Mouse (Mus musculus): ENCODE measurements at regions not wholly inside any gene's neighbourhood (a gene's known extent, or its start where the extent isn't known, plus 50 kb on each side); places are given as distances from the start of the nearest gene placed in this dataset.

GRCm38 (mm10) chr5:111659229-111659628 is 74.5 kb upstream of the Gm26897 start:
- DNase-seq = no peak

GRCm38 (mm10) chr5:111660447-111660846 is 73.3 kb upstream of the Gm26897 start:
- no peak for DNase-seq

- no peak for DNase-seq
Measured at GRCm38 (mm10) chr5:111660968-111661367, 72.8 kb upstream of the Gm26897 start.

GRCm38 (mm10) chr5:111661971-111662370 is 71.8 kb upstream of the Gm26897 start:
- DNase-seq = no peak

GRCm38 (mm10) chr5:111663831-111664230 is 69.9 kb upstream of the Gm26897 start:
- no peak for DNase-seq

- DNase-seq = no peak
Measured at GRCm38 (mm10) chr5:111665406-111665805, 68.3 kb upstream of the Gm26897 start.

GRCm38 (mm10) chr5:111666007-111666406 is 67.7 kb upstream of the Gm26897 start:
- no peak for DNase-seq

GRCm38 (mm10) chr5:111667901-111668300 is 65.8 kb upstream of the Gm26897 start:
- peak; percentile 84 for DNase-seq

- DNase-seq = no peak
Measured at GRCm38 (mm10) chr5:111669139-111669538, 64.6 kb upstream of the Gm26897 start.

- peak; percentile 33 for DNase-seq
Measured at GRCm38 (mm10) chr5:111671762-111672161, 62.0 kb upstream of the Gm26897 start.

- DNase-seq = peak; percentile 59
Measured at GRCm38 (mm10) chr5:111674976-111675672, 58.6 kb upstream of the Gm26897 start.

- peak; percentile 56 for DNase-seq
Measured at GRCm38 (mm10) chr5:111675673-111676261, 58.0 kb upstream of the Gm26897 start.

- DNase-seq = peak; percentile 27
Measured at GRCm38 (mm10) chr5:111677847-111678311, 55.8 kb upstream of the Gm26897 start.

GRCm38 (mm10) chr5:111678496-111678895 is 55.2 kb upstream of the Gm26897 start:
- DNase-seq = peak; percentile 53

GRCm38 (mm10) chr5:111681362-111682028 is 52.2 kb upstream of the Gm26897 start:
- DNase-seq = no peak

- DNase-seq = peak; percentile 68
Measured at GRCm38 (mm10) chr5:111682899-111683298, 50.8 kb upstream of the Gm26897 start.
